Mouse (Mus musculus) MEL (cell line): ENCODE measurements around the gene Ppfia1. TPM values are rescaled to one million over a fixed set of nuclear protein-coding genes. Genes with fewer than 3 reads are reported as not detected.

Experiments
- DNase-seq: peaks from one replicate; pipeline ENCODE4 v3.0.0; 2011; ENCODE audit warnings: low read depth, low spot score
- H3K27ac ChIP-seq: 2 replicates; pipeline ENCODE4 v1.5.1; 2012; ENCODE audit warnings: low read depth, mild to moderate bottlenecking, control low read depth, low read length, moderate library complexity; ENCODE audit not compliant: control insufficient read depth
- H3K27me3 ChIP-seq, 2 experiments: fragments of 150-350 bp in 1 of 2; sonication (generic) in 1 of 2; 2 replicates each; pipeline ENCODE4 v1.6.1; 2012; ENCODE audit warnings: low read length in 2 of 2, mild to moderate bottlenecking in 2 of 2, improper control_type of control experiment in 1 of 2, moderate library complexity in 1 of 2; ENCODE audit not compliant: insufficient read depth in 2 of 2, control insufficient read depth in 1 of 2
- H3K36me3 ChIP-seq, 2 experiments: 2 replicates each; pipeline ENCODE4 v1.6.1; 2012 to 2014; ENCODE audit warnings: low read length in 2 of 2, improper control_type of control experiment in 1 of 2, inconsistent platforms in 1 of 2, mild to moderate bottlenecking in 1 of 2; ENCODE audit not compliant: insufficient read depth in 2 of 2, control insufficient read depth in 1 of 2
- H3K4me1 ChIP-seq, 2 experiments: fragments of 150-350 bp in 1 of 2; sonication (generic) in 1 of 2; 2 replicates each; pipeline ENCODE4 v1.6.1; 2012; ENCODE audit warnings: low read length in 2 of 2, improper control_type of control experiment in 1 of 2, mild to moderate bottlenecking in 1 of 2; ENCODE audit not compliant: insufficient read depth in 2 of 2, control insufficient read depth in 1 of 2
- H3K4me3 ChIP-seq, 2 experiments: fragments of 150-350 bp in 1 of 2; sonication (generic) in 1 of 2; 2 replicates each; pipeline ENCODE4 v1.5.1; 2012; ENCODE audit warnings: low read depth in 2 of 2, low read length in 2 of 2, mild to moderate bottlenecking in 2 of 2, moderate library complexity in 2 of 2, control low read depth in 1 of 2, improper control_type of control experiment in 1 of 2; ENCODE audit not compliant: control insufficient read depth in 1 of 2, insufficient read depth in 1 of 2
- H3K79me2 ChIP-seq: 2 replicates; pipeline ENCODE4 v1.6.1; 2012; ENCODE audit warnings: mild to moderate bottlenecking, low read length, moderate library complexity; ENCODE audit not compliant: control insufficient read depth, poor library complexity, insufficient read depth
- H3K9ac ChIP-seq: 2 replicates; pipeline ENCODE4 v1.6.1; 2012; ENCODE audit warnings: low read depth, mild to moderate bottlenecking, control low read depth, low read length, moderate library complexity; ENCODE audit not compliant: control insufficient read depth, poor library complexity, severe bottlenecking
- H3K9me3 ChIP-seq: fragments of 150-350 bp; sonication (generic); replicated peaks from 2 replicates; pipeline ENCODE4 v1.6.1; 2012; ENCODE audit warnings: mild to moderate bottlenecking, low read length, improper control_type of control experiment, moderate library complexity; ENCODE audit not compliant: insufficient read depth
- CTCF ChIP-seq, 3 experiments: IDR thresholded peaks in 2 of 3; conservative IDR thresholded peaks in 1 of 3; 2 replicates each; pipeline ENCODE4 v1.5.1; 2011 to 2012; ENCODE audit warnings: low read length in 3 of 3, low read depth in 2 of 3, mild to moderate bottlenecking in 2 of 3, improper control_type of control experiment in 1 of 3, inconsistent platforms in 1 of 3, mixed read lengths in 1 of 3, moderate library complexity in 1 of 3; ENCODE audit not compliant: control insufficient read depth in 1 of 3, insufficient read depth in 1 of 3, poor library complexity in 1 of 3, severe bottlenecking in 1 of 3
- E2F4 ChIP-seq: IDR thresholded peaks from 2 replicates; pipeline ENCODE4 v1.6.1; 2011; ENCODE audit warnings: low read depth, low read length, improper control_type of control experiment, borderline replicate concordance
- ELF1 ChIP-seq: IDR thresholded peaks from 2 replicates; pipeline ENCODE4 v1.6.1; 2014; ENCODE audit warnings: low read depth, mild to moderate bottlenecking, inconsistent platforms, low read length, improper control_type of control experiment, moderate library complexity
- ETS1 ChIP-seq: IDR thresholded peaks from 2 replicates; pipeline ENCODE4 v1.6.1; 2012; ENCODE audit warnings: low read depth, mild to moderate bottlenecking, inconsistent platforms, low read length, improper control_type of control experiment, moderate library complexity
- MAFK ChIP-seq: IDR thresholded peaks from 2 replicates; pipeline ENCODE4 v1.6.1; 2011; ENCODE audit warnings: low read depth, mild to moderate bottlenecking, low read length, improper control_type of control experiment, borderline replicate concordance
- MAZ ChIP-seq: IDR thresholded peaks from 2 replicates; pipeline ENCODE4 v1.6.1; 2012; ENCODE audit warnings: low read depth, mild to moderate bottlenecking, inconsistent platforms, low read length, improper control_type of control experiment
- MYB ChIP-seq: IDR thresholded peaks from 2 replicates; pipeline ENCODE4 v1.6.1; 2011; ENCODE audit warnings: mild to moderate bottlenecking, low read depth, low read length, improper control_type of control experiment
- POLR2AphosphoS2 ChIP-seq: IDR thresholded peaks from 2 replicates; pipeline ENCODE4 v1.6.1; 2011; ENCODE audit warnings: low read length, improper control_type of control experiment
- RAD21 ChIP-seq: IDR thresholded peaks from 2 replicates; pipeline ENCODE4 v1.6.1; 2011; ENCODE audit warnings: mild to moderate bottlenecking, low read depth, low read length, improper control_type of control experiment
- RCOR1 ChIP-seq: IDR thresholded peaks from 2 replicates; pipeline ENCODE4 v1.6.1; 2012; ENCODE audit warnings: low read depth, mild to moderate bottlenecking, inconsistent platforms, low read length, improper control_type of control experiment
- SMC3 ChIP-seq: IDR thresholded peaks from 2 replicates; pipeline ENCODE4 v1.6.1; 2011; ENCODE audit warnings: low read depth, low read length, improper control_type of control experiment
- UBTF ChIP-seq: IDR thresholded peaks from 2 replicates; pipeline ENCODE4 v1.6.1; 2012; ENCODE audit warnings: low read depth, mild to moderate bottlenecking, inconsistent platforms, low read length, improper control_type of control experiment, moderate library complexity, borderline replicate concordance; ENCODE audit not compliant: insufficient read depth
- USF2 ChIP-seq, 2 experiments: IDR thresholded peaks; 2 replicates each; pipeline ENCODE4 v1.6.1; 2011 to 2012; ENCODE audit warnings: improper control_type of control experiment in 2 of 2, low read length in 2 of 2, borderline replicate concordance in 1 of 2, inconsistent platforms in 1 of 2, low read depth in 1 of 2, mild to moderate bottlenecking in 1 of 2; ENCODE audit not compliant: insufficient read depth in 1 of 2
- ZC3H11A ChIP-seq: IDR thresholded peaks from 2 replicates; pipeline ENCODE4 v1.6.1; 2012; ENCODE audit warnings: low read depth, mild to moderate bottlenecking, inconsistent platforms, low read length, improper control_type of control experiment
- ZMIZ1 ChIP-seq: IDR thresholded peaks from 2 replicates; pipeline ENCODE4 v1.6.1; 2012; ENCODE audit warnings: low read depth, mild to moderate bottlenecking, inconsistent platforms, low read length, improper control_type of control experiment, moderate library complexity
- polyA plus RNA-seq, 2 experiments: library from polyadenylated mRNA; stranded (reverse) in 1 of 2; unstranded in 1 of 2; fragments of >175 nt in 1 of 2; fragments of >200 nt in 1 of 2; gene quantifications; 2 replicates each; pipeline versions ENCODE4 v1.2.1 to v1.2.4; 2012; ENCODE audit warnings: low replicate concordance in 2 of 2, low read depth in 1 of 2; ENCODE audit not compliant: insufficient read length in 2 of 2, insufficient read depth in 1 of 2, missing spikeins in 1 of 2
- total RNA-seq: library from RNA; depleted of rRNA; stranded (reverse); fragments of 300-350 nt; gene quantifications from 2 replicates; pipeline ENCODE4 v1.2.3, GENCODE M21; 2012

The Ppfia1 gene
- total and polyA plus RNA-seq, 3 experiments, result 38.5 to 53.1 TPM; not detected in 1

DNA sequence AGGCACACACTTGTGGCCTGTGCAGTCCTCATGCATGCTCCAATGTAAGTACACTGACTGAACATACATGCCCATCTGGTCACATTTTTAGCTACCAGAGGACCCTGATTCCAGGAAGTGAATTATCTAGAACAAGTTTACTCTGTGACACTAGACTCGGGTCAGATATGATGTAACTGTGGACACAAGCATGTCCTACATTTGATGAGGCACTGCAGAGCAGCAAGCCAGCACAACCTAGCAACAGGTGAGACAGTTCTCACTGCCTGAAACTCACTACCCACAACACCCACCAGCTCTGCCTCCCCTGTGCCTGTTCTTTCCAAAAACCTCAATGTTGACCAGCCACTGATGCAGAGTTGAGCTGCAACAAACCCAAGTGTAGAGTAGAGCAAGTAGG lies 2.7 kb downstream of the Ppfia1 start:
- no peak overlapping the region for H3K27ac ChIP-seq
- TF ChIP-seq ELF1 (no peak), ZMIZ1 (no peak)
- TF ChIP-seq, all 39 proteins: peak for 0
- Histone ChIP-seq H3K9me3 (no peaks in the 10 kb centered on the region), H3K36me3 (peaks cover 18 to 31% of the 10 kb centered on the region in 2 experiments), H3K79me2 (peaks cover 57% of the 10 kb centered on the region), H3K4me3 (no peak overlapping the region), H3K9ac (no peak overlapping the region), H3K27me3 (no peaks in the 10 kb centered on the region), H3K4me1 (peaks cover 0 to 17% of the 10 kb centered on the region in 2 experiments)
- no peak for DNase-seq

- H3K36me3 ChIP-seq, result peaks cover 18 to 31% of the 10 kb centered on the region in 2 experiments
- H3K9me3 ChIP-seq, result no peaks in the 10 kb centered on the region
- TF ChIP-seq E2F4 (no peak), MAFK (no peak), SMC3 (peak; percentile 39), MAZ (no peak), ZC3H11A (peak; percentile 15; the same call in 1 of the 2 replicates), MYB (no peak), ETS1 (no peak), CTCF (IDR thresholded peaks at IDR 0.05 in 2 of 3, conservative IDR thresholded peaks at IDR 0.05 in 1 of 3; ENCODE audit: control insufficient read depth in 1 of 3, insufficient read depth in 1 of 3, low read depth in 2 of 3, low read length in 3 of 3, poor library complexity in 1 of 3, severe bottlenecking in 1 of 3) (peak in 1 of 3 experiments; percentile 37; a peak in 2 of 6 replicates), USF2 (IDR thresholded peaks at IDR 0.05; ENCODE audit: borderline replicate concordance in 1 of 2, insufficient read depth in 1 of 2, low read depth in 1 of 2, low read length in 2 of 2) (no peak), RCOR1 (no peak), UBTF (no peak), RAD21 (peak; percentile 38)
- no peak overlapping the region for H3K27ac ChIP-seq
- peak; percentile 54 for DNase-seq
- no peak overlapping the region for H3K9ac ChIP-seq
- H3K27me3 ChIP-seq, result no peaks in the 10 kb centered on the region
- peaks cover 64% of the 10 kb centered on the region for H3K79me2 ChIP-seq
- no peak overlapping the region for H3K4me3 ChIP-seq
- peaks cover 0 to 17% of the 10 kb centered on the region in 2 experiments for H3K4me1 ChIP-seq
Observed at GRCm38 (mm10) chr7:144549904-144550566, 3.5 kb downstream of the Ppfia1 start.

- Histone ChIP-seq H3K4me1 (peaks cover 2 to 7% of the 10 kb centered on the region in 2 experiments), H3K9ac (no peak overlapping the region), H3K27ac (no peak overlapping the region), H3K9me3 (no peaks in the 10 kb centered on the region), H3K27me3 (no peaks in the 10 kb centered on the region), H3K36me3 (peaks cover 8 to 24% of the 10 kb centered on the region in 2 experiments), H3K4me3 (no peak overlapping the region), H3K79me2 (peaks cover 58% of the 10 kb centered on the region)
- DNase-seq, result no peak
- TF ChIP-seq SMC3 (no peak), POLR2AphosphoS2 (no peak), ZMIZ1 (no peak)
Observed at GRCm38 (mm10) chr7:144545231-144545630, 8.3 kb downstream of the Ppfia1 start.
